Mouse (Mus musculus) spleen, adult 2 months (tissue): ENCODE measurements around the gene Apol7b.

Experiments used
- CTCF ChIP-seq: fragments of 200-500 bp; IDR thresholded peaks from 2 replicates; pipeline ENCODE4 v1.5.1; 2011; ENCODE audit warnings: mild to moderate bottlenecking, inconsistent platforms; ENCODE audit not compliant: insufficient read depth, insufficient read length, insufficient replicate concordance; ENCODE audit errors: extremely low read depth
- POLR2A ChIP-seq: fragments of 200-500 bp; IDR thresholded peaks from 2 replicates; pipeline ENCODE4 v1.6.1; 2011; ENCODE audit warnings: low read depth, low read length, inconsistent platforms

DNA sequence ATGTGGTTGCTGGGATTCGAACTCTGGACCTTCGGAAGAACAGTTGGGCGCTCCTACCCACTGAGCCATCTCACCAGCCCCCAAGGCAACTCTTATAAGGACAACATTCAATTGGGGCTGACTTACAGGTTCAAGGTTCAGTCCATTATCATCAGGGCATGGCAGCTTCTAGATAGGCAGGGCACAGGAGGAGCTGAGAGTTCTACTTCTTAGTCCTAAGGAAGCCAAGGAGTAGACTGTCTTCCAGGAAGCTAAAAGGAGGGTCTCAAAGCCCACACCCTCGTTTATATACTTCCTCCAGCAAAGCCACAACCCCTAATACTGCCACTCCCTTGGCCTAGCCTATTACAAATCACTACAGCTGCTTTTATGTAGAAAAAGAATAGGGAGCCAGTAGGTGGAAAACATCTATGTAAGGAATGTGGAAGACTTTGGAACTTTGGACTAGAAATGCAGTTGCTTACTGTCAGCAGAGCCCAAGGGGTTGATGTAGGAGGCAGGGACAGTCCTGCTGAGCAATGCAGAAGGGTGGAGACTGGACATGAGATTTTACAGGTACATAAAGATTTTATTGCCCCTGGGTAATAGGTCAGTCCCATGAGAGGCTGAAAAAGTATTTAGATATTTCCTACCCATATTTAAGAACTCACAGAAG lies 35.0 kb upstream of the Apol7b start:
- no peak for TF ChIP-seq POLR2A
- TF ChIP-seq CTCF, result no peak
